Mouse (Mus musculus) ES-Bruce4 (cell line): ENCODE results near the gene Ankfn1.

Experiments
- CTCF ChIP-seq: IDR thresholded peaks from one replicate; pipeline ENCODE4 v1.8.1; 2011; ENCODE audit warnings: low read depth, low read length
- EP300 ChIP-seq: IDR thresholded peaks from 2 replicates; pipeline ENCODE4 v1.6.1; 2011; ENCODE audit warnings: low read depth, low read length; ENCODE audit not compliant: insufficient read depth
- POLR2A ChIP-seq: IDR thresholded peaks from one replicate; pipeline ENCODE4 v1.8.1; 2011; ENCODE audit warnings: low read length; ENCODE audit not compliant: insufficient read depth

GRCm38 (mm10) chr11:89418644-89419043 lies 358.8 kb downstream of the Ankfn1 start:
- TF ChIP-seq CTCF: no peak
- TF ChIP-seq POLR2A: no peak
- TF ChIP-seq EP300: no peak
